Mouse (Mus musculus) thymus, postnatal 36 days (tissue): Measurements from ENCODE around the gene H2afy2.

Source experiments
- DNase-seq, 2 experiments: peaks; one replicate each; pipeline ENCODE4 v3.0.0; 2022; ENCODE audit warnings: mixed read lengths in 2 of 2

H2afy2 gene

DNA sequence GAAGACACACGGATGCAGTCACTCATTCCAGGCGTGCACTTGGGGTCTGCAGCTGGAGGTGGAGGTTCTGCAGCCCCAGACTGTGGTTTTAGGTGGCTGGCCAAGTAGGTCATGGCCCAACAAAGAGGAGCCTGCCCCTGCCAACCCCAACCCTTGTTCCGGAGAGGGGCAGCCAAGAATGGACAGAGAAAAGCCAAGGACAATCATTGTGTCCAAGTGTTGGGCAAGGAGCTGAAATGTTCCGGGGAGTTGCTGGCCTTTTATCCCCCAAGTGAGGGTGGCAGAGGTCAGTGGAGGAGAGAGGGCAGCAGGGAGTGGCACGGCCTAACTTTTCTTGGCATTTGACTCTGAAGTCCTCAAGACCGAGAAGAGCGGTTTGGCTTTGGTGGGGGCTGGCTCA lies 63.6 kb downstream of the H2afy2 start:
- no peak for DNase-seq

DNA sequence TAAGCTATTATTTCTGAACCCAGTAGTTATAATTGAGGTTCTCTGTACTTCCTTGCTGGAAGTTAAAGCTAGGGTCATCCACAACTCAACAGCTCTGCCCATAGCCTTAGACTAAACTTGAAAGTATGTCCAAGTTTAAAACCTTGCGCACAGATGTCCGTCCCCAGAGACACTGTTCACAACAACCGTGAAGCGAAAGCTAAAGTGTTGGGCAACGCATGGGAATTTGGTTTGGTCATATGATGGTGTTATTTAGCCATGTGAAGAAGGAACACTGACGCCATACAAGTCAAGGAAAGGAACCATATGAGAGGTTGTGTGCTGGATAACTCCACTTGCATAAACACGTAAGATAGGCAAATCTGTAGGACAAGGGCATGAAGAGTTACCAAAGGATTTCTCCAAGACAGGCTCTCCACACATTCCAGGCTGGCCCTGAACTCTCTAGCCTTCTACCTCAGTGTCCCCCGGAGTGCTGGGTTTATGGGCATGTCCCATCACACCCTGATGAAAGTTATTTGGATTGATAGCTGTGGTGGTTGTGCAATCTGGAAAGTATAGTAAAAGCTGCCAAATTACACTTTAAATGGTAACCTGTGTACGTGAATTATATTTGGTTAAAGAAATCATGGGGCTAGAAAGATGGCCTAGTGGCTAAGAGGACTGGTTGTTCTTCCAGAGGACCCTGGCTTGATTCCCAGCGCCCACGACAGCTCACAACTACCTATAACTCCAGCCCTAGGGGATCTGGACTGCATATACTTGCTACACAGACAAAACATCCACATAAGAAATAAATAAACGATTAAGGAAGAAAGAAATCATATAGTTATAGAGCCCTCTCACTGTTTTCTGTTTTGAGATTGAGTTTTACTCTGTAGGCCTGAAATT lies 66.3 kb downstream of the H2afy2 start:
- DNase-seq = no peak

DNA sequence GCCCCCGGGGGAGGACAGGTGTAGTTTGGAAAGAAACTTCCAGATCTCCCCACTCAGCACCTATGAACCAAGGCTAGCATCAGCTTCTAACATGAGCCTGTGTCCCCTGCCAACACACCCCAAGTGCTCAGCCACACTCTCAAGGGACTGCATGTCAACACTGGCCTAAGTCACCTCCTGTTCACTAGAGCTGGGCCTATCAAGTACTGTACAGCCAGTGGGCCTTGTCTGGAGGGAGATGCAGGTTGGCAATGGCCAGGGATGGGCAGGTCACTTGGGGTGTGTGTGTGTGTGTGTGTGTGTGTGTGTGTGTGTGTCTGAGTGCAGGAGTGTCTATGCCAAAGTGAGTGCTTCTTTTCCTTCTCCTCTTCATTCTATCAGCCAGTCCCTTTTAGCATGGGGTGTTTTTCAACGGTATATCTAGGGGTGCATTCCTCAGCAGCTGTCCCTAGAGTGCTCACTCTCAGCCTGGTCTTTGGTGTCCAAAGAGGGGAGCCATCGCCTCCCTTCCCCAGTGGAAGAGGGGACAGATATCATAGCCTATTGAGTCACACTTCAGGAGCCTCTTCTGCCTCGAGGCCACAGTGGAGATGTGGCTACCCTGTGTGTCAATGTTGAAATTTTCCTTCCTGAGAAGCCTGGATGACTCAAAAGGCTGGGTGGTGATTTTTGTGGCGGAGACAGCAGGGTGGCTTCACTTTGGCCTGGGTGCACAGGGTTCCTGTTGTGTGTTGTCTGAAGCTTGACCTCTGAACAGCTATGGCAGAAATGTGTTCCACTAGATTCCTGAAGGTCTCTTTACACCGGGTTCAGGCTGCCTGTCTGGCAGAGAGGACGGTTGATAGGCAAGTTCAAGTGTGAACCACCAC lies 67.7 kb downstream of the H2afy2 start:
- no peak for DNase-seq

DNA sequence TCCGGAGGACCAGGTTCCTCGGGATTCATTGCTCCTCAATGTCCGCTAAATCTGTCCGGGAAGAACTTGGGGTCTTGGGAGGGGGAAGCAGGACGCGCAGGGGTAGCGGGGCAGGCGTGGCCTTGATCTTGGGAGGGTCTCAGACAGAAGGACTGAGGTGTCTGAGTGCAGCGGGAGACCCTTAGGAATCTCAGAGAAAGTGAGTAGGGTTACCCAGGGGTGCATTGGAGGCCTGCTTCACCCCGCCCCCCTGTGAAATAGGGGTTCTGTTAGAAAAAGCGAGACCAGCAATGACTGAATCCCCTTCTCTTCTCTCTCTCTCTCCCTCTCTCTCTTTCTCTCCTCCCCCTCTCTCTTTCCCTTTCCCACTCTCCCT lies 68.5 kb downstream of the H2afy2 start:
- DNase-seq = no peak

DNA sequence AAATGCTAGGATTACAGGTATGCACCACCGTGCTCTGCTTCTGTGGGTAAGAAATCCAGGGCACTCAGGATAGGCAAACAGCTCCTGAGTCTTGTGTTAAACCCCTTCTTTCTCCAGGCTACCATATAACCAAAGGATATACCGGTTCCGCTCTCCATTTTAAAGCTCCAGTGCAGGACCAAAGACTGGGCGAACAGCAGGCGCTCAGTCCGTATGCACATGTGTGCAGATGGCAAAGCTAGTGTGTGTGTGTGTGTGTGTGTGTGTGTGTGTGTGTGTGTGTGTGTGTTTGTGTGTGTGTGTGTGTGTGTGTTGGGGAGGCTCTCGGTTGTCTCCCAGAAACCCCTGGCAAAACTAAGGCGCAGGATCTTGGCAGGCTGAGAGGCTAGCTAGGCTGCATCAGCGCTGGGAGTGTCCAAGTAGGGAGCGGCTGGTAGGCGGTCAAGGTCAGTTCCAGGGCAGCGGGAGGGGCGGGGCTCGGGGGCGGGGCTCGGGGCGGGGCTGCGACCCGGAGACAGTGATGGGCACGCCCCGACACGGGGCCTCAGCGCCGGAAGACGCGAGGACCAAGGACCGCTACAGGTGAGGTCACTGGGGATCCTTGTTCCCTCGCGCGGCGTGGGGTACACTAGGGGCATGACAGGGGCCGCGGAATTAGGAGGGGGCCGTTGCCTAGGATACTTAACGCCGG lies 69.0 kb downstream of the H2afy2 start, which contains the start of gene Aifm2:
Aifm2 (plus strand) TSS at position 493 of the 691 bp plus-strand sequence.
- peak in 1 of 2 experiments; percentile 20 for DNase-seq

DNA sequence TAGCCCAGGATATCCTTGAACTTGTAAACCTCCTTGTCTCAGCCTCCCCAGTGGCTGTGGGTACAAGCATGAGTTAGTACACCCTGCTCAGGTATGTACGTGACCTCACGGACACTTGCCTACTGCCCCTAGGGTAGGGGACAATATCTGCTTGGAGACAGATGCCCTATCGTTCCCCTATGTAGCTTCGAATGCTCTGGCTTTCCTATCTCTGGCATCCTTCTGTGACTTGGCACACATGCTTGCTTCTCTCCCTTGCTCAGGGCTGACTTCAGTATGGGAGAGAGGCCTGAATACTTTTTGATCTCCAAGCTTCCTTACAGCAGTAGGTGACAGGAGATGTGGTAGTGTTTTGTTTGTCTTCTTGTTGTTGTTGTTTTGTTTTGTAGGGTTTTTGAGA lies 69.8 kb downstream of the H2afy2 start:
- no peak for DNase-seq

DNA sequence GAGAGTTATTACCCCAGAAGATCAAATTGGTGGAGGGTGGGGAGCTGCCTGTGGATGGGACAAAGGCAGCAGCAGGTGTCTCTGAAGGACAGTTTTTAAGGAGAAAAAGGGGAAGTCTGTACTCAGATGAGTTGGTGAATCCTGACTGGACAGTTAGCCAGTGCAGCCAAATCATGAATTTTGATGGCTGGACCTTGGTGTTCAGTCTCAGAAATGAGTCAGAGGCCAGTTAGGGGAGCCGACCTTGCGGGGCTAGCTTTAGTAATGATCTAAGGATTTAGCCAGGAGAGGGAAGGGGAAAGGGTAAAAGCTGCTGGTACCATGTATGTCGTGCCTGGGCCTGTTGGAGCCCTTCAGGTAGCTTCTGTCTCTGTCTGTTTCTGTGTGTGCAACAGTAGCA lies 70.3 kb downstream of the H2afy2 start:
- DNase-seq = no peak

DNA sequence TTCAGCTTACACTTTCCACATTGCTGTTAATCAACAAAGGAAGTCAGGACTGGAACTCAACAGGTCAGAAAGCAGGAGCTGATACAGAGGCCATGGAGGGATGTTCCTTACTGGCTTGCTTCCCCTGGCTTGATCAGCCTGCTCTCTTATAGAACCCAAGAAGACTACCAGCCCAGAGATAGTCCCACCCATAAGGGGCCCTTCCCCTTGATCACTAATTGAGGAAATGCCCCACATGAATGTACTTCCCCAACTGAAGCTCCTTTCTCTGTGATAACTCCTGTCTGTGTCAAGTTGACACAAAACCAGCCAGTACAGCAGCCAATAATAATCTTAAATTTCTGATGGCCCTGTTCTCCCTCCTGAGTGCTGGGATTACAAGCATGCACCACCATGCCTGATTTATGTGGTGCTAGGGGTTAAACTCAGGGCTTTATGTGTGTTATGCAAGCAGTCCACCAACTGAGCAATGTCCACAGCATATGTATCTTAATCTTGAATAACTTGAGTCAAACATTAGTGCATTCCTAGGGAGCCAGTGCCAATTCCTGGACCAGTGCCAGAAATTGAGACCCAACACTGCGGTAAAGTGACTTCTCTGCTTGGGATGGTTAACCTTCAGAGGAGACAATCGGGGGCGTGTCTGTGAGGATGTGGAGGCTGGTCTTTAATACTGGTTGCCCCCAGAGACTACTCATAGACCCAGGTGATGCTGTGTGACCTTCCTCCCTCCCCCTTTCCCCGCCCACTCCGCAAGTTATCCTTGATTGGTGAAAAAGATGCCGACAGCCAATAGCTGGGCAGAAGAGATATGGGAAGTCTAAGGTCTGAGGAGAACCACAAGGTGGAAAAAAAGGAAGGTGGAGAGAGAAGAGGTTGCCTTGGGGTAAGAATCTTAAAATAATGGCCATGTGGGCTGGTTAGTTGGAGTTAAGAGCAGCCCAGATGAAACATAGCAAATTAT lies 77.3 kb downstream of the H2afy2 start:
- DNase-seq = no peak

DNA sequence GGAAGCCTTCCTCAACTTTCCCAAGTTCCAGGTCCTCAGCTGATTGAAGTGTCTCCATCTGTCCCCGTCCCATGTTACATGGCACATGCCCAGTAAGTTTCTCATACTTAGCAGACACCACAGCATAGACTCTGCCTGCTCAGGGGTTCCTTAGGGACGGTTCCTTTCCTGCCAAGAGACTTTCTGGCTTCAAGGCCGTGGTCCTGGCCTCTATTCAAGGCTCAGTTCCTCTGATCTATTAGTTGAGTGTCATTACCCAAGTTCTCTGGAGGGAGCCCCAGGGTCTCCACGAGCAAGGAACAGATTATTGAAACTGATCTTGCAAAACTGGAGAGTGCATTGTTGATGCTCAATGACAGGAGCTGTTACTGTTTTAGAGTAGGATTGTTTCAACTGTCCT lies 79.3 kb downstream of the H2afy2 start:
- no peak for DNase-seq

DNA sequence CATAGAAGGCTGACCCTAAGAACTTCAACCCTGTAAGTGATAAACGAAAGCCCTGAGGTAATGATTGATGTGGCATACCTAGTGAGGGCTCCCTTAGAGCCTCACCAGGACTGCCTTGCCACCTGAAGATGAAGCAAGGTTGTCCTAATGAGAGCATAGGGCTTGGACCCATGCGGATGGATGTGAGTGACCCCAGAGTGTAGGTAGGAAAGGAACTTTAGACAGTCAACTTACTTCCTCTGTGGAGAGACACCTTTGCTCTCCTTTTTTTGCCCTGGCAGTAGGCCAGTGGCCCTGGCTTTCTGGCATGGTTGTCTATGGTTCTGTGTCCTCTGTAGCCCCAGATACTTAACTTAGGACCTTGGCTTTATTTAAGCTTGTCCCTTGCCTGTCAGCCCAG lies 86.9 kb downstream of the H2afy2 start:
- DNase-seq = no peak

DNA sequence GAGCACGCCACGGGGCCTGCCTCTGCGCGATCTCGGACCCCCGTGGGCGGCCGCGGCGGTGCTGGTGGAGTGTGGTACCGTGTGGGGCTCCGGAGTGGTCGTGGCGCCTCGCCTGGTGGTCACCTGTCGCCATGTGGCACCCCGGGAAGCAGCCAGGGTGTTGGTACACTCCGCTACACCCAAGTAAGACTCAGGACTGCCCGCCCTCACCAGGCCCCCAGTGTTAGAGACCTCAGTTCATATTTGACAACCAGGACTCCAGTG lies 87.5 kb downstream of the H2afy2 start:
- no peak for DNase-seq

DNA sequence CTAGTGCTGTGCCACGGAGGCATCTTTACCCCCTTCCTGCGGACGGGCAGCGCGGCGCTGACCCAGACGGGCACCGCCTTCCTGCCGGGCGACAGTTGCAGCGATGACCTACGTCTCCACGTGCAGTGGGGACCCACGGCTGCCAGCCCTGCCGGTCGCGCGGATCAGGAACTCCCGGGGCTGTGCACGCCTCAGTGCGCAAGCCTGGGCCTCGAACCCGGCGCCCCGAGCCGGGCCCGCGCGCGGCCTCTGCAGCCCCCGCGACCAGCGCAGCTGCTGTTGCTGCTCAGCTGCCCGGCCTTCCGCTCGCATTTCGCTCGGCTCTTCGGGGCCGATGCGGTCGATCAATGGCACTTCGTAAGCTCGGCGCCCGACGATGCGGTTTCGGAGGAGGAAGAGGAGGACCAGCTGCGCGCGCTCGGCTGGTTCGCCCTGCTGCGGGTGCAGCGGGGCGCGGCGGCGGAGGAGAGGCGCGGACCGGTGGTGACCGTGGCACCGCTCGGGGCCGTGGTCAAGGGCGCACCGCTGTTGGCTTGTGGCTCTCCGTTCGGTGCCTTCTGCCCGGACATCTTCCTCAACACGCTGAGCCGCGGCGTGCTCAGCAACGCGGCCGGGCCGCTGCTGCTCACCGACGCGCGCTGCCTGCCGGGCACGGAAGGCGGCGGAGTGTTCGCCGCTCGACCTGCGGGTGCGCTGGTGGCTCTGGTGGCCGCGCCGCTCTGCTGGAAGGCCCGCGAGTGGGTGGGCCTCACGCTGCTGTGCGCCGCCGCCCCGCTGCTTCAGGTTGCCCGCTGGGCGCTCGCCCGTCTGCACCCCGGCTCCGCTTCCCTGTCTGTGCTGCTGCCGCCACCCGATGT lies 88.0 kb downstream of the H2afy2 start:
- DNase-seq = peak in 1 of 2 experiments; percentile 59

DNA sequence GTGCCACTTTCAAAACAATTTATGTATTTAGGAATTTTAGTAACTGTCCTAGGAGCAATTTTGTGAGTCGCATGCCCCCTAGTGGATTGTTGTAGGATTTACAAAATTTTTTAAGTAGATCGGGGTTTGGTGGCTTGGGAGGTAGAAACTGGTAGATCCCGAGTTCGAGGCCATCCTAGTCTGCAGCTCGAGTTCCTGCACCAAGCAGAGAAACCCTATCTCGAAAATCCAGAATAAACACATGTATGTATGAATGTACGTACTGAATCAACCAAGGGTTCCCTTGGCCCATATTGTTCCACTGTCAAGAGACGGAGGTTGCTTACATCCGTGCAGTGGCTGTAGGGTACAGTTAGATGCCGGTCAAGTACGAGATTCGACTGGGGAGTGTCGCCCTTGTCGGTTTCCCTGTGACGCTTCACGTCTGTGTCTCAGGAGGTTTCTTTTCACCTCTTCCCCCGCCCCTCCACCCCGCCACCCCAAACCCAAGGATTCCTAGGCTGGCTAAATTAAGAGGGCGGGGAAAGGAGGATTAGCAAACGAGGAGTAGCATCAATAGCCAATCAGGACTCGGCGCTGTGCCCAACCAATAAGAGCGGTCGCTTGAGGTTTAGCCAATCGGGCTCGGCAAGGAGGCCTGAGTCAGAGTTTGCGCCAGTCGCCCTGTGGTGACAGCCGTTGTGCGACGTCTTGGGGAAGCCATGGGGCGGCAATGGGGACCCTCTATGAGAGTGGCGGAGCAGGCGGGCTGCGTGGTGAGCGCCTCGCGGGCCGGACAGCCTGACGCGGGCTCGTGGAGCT lies 88.9 kb downstream of the H2afy2 start, which contains the start of gene Tysnd1:
Tysnd1 (plus strand) TSS at position 645 of the 801 bp plus-strand sequence.
- DNase-seq = peak; percentile 88 to 93

DNA sequence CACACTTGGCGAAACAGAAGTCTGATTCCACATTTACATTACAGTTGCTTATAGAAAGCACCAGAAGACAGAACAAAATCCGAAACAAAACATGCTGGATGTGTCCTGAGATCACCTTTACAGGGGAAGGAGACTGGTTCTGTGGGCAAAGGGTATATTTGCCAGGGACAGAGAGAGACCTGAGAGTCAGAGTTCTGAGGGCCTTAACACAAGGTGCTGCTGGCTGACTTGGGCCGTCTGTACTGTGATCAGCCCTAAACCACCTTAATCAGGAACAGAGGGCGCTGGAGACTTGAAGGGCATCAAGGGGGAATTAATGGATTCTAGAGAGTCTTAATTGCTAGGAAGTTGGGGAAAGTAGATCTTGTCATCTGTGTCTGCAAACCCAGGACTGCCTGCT lies 90.4 kb downstream of the H2afy2 start:
- DNase-seq = no peak

DNA sequence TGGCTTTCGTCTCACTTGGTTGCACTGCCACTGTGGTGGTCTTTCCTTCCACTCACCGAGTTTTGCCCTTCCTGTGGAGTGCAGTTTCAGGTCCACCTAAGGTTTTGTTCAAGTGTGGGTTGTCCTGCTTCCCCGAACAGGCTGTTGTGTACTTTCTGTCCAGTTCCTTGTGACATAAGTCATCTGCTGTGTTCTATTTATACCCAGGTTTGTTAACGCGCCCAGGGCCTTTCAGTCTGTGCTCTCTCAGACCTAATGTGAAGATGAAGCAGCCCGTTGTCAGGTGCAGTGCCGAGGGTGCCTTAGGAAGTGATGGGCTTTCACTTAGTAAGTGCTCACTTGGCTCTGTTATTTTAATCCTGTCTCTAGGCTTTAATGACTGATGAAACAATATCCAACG lies 94.5 kb downstream of the H2afy2 start:
- DNase-seq = no peak
